Mouse (Mus musculus) 416B (cell line): ENCODE results near the gene Gm42417.
"Not testable (repeated sequence)": the region's sequence is repeated elsewhere in the genome, so short reads cannot be mapped to it uniquely, and the experiment has no call there.

Source experiments
- DNase-seq: peaks from one replicate; pipeline ENCODE4 v3.0.0; 2011; ENCODE audit warnings: low read depth

Gm42417 gene

DNA sequence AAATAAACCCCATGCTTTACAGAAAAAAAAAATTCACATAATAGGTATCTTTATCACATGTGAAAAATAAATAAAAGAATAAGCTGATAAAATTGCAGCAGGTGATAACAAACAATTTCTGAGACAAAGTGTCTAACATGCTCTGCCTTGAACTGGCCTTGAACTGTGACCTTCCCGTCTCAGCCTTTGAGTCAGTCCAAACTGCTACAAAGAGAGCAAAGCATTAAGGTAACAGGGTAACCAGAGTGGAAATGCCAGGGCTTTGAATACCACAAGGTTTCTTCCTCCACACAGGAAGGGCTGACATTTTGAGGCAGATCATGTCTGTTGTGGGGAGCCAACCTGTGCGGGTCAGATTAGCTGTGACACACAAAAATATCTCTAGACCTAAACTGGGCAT, 6.2 kb upstream of the Gm42417 start:
- peak; percentile 39 for DNase-seq

DNA sequence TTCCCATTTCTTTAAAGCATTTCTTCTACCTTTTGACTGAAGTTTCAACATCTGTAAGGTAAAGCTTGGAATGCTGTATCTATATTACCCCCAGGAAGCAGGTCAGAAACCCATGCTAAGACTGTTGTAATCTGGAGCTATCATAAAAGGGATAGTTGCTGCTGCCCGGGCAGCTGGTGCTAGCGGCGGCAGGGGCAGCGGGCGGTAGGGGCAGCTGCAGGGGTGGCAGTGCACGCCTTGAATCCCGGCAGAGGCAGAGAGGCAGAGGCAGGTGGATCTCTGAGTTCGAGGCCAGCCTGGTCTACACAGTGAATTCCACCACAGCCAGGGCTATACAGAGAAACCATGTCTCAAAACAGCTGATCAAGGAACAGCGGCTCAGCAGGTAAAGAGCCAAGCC, 3.7 kb upstream of the Gm42417 start:
- DNase-seq: no peak

- no peak for DNase-seq
Observed at GRCm38 (mm10) chr1:36541844-36542243, 2.6 kb upstream of the Gm42417 start.

DNA sequence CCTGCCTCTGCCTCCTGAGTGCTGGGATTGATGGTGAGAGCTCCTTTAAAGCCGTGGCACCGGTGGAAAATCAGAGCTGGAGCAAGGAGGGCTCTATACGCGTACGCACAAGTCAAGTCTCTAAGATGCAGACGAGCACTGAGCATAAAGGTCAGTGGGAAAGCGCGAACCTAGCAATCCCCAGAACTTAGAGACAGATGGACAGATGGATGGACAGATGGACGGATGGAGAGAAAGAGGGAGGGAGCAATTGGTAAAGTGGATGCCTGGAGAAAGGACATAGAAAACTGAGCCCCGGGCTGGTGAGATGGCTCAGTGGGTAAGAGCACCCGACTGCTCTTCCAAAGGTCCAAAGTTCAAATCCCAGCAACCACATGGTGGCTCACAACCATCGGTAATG, 1.6 kb upstream of the Gm42417 start:
- DNase-seq: no peak

DNA sequence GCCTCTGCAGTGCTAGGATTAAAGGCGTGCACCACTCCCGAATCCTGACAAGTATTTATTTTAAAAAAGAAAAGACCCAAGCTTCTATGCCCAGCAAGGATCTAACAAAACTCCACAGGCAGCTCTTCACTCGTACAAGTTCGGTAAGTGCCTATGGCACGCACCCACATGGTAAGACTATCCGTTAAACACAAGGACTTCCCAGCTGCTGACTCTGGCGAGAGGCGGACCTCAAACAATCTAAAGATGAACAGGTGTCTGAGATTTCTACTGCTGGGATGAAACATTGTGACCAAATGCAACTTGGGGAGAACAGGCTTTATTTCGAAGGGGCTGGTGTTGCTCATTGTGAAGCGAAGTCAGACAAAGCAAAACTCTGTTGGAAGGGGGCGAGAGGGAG, 903 bp upstream of the Gm42417 start:
- DNase-seq: no peak

GRCm38 (mm10) chr1:36538727-36539126, 502 bp downstream of the Gm42417 start:
- DNase-seq: no peak

DNA sequence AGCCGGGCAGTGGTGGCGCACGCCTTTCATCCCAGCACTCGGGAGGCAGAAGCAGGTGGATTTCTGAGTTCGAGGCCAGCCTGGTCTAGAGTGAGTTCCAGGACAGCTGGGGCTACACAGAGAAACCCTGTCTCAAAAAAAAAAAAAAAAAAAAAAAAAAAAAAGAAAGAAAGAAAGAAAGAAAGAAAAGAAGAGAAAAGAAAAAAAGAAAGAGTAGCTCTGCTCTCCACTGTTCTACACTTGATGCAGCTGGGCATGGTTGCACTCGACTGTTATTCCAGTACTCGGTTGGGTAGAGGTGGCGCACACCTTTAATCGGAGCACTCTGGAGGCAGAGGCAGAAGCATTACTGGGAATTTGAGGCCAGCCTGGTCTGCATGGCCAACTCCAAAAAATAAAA, 2.4 kb downstream of the Gm42417 start, which contains the start of gene Ankrd23:
Gene Ankrd23 (minus strand): TSS at position 101 of the 400 bp plus-strand sequence.
- DNase-seq: not testable (repeated sequence)

- no peak for DNase-seq
Observed at GRCm38 (mm10) chr1:36536397-36536728, 2.9 kb downstream of the Gm42417 start.

DNA sequence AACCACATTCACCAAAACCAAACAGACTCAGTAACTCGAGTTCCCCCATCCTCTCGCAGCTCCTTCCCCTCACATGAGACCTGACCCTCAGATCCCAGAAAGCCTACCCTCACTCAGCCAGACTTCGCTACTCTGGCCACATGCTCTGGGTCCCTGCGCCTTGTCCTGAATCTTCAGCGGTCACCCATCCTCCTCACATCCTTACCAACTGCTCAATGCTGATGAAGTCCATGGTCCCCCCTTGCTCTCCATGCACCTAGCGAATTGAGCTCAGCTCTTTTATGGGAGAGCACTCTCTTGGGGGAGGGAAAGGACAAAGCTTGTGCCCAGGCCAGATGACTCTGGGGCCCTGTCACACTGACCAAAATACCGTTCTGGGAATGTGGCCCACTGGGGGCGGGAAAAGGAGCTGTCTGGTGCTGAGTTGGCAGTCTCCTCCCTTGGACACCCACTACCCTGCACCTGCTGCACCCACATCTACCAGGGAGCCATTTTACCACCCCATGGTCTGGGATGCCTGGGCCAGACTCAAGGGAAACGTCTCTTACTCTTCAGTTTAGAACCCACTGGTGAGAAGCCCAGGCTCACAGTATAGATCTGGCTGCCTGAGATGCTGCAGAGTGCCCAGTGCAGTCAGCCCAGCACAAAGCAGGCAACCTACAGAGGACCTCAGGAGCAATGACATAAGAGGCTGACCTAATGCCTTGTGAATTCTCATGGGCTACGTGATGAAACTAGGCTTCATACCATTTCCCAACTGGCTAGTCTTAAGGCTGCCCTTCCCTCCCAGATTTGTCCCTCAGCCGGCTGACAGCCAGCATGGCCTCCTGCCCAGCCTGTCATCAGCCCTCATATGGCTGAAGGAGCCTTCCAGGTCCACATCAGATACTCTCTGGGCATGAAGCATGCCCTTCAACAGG, 3.5 kb downstream of the Gm42417 start:
- DNase-seq: no peak

- peak; percentile 27 for DNase-seq
Observed at GRCm38 (mm10) chr1:36534595-36535058, 4.6 kb downstream of the Gm42417 start.

GRCm38 (mm10) chr1:36533546-36533945, 5.7 kb downstream of the Gm42417 start:
- no peak for DNase-seq

- no peak for DNase-seq
Observed at GRCm38 (mm10) chr1:36531461-36531860, 7.8 kb downstream of the Gm42417 start.

- no peak for DNase-seq
Observed at GRCm38 (mm10) chr1:36530962-36531361, 8.3 kb downstream of the Gm42417 start.

- DNase-seq: no peak
Observed at GRCm38 (mm10) chr1:36530485-36530884, 8.7 kb downstream of the Gm42417 start.

- DNase-seq: no peak
Observed at GRCm38 (mm10) chr1:36529875-36530274, 9.4 kb downstream of the Gm42417 start.

DNA sequence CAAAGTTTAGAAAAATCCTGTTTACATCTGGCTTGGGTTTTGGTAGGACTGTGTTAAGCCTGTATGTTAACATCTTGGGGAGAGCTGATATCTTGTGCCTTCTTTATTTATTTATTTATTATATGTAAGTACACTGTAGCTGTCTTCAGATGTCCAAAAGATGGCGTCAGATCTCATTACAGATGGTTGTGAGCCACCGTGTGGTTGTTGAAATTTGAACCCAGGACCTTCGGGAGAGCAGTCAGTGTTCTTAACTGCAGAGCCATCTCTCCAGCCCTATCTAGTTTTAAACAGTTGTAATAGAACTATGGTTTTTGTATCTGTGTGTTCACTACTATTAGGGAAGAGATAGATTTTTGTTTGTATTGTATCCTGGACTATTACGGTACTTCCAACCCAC, 10.0 kb downstream of the Gm42417 start:
- no peak for DNase-seq

GRCm38 (mm10) chr1:36528351-36528750, 10.9 kb downstream of the Gm42417 start:
- DNase-seq: peak; percentile 48

- no peak for DNase-seq
Observed at GRCm38 (mm10) chr1:36526903-36527302, 12.3 kb downstream of the Gm42417 start.

DNA sequence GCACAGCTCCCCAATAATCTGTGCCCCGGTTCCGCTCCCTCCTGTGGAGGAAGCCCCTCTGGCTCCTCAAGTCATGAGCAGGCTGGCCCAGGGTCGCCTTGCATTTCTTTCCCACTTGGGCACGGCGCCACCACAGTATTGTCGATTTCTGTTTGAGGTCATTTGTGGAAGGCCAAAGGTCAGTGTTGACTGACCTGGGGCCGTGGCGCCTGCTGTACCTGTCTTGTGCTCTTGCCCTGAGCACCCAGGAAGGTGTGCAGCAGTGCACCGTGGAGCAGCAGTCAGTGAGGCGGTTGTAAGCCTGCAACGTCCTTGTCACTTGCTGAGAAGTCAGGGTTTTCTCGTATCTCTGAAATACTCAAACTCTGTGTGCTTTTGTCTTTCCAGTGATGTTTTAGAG, 13.5 kb downstream of the Gm42417 start:
- DNase-seq: no peak

GRCm38 (mm10) chr1:36524058-36524457, 15.2 kb downstream of the Gm42417 start:
- no peak for DNase-seq

GRCm38 (mm10) chr1:36523332-36524013, 15.8 kb downstream of the Gm42417 start:
- DNase-seq: no peak

DNA sequence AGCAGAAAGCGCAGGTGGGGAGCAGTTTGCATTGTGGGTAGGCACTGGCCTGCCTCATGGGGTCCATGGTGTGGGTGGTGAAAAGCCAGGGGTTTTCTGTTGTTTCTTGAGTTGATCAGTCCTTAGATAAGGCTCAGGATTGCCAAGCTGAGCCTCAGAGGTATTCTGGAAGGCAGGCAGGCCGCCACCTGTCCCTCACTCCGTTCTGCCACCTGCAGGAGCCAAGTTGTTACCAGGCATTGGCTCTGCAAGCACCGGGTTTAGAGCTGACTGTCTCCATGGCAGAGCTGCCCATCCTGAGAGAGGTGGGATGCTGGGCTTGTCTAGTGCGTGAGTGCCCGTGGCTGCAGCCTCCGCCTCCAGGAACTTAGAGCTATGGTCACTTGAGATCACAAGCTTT, 17.0 kb downstream of the Gm42417 start:
- no peak for DNase-seq

- no peak for DNase-seq
Observed at GRCm38 (mm10) chr1:36519626-36520025, 19.6 kb downstream of the Gm42417 start.
